Mouse (Mus musculus) embryonic facial prominence, embryonic 10.5 days (tissue): ENCODE measurements at regions not wholly inside any gene's neighbourhood (a gene's known extent, or its start where the extent isn't known, plus 50 kb on each side); places are given as distances from the start of the nearest gene placed in this dataset.

ENCODE experiments used
- DNase-seq: peaks from one replicate; pipeline ENCODE4 v3.0.0-alpha.2; 2017; ENCODE audit warnings: low spot score
- H3K27ac ChIP-seq: fragments of 300-500 bp; sonication (generic); replicated peaks from 2 replicates; pipeline ENCODE4 v1.5.1; 2016; ENCODE audit warnings: mild to moderate bottlenecking
- H3K27me3 ChIP-seq: fragments of 300-500 bp; sonication (generic); replicated peaks from 2 replicates; pipeline ENCODE4 v1.6.1; 2016; ENCODE audit warnings: low read depth, mild to moderate bottlenecking; ENCODE audit not compliant: poor library complexity, severe bottlenecking
- H3K36me3 ChIP-seq: fragments of 300-500 bp; sonication (generic); replicated peaks from 2 replicates; pipeline ENCODE4 v1.6.1; 2016; ENCODE audit warnings: mild to moderate bottlenecking, moderate library complexity
- H3K4me1 ChIP-seq: fragments of 300-500 bp; sonication (generic); 2 replicates; pipeline ENCODE4 v1.6.1; 2016
- H3K4me3 ChIP-seq: fragments of 300-500 bp; sonication (generic); 2 replicates; pipeline ENCODE4 v1.5.1; 2016; ENCODE audit warnings: mild to moderate bottlenecking, moderate library complexity
- H3K9me3 ChIP-seq: fragments of 300-500 bp; sonication (generic); 2 replicates; pipeline ENCODE4 v1.6.1; 2016; ENCODE audit warnings: mild to moderate bottlenecking
- WGBS: fragments of 180-500 bp; shearing (Covaris S2); methylation state at CpG from one replicate; pipeline ENCODE4 v1.1.7; 2016; 5-methylcytosine and 5-hydroxymethylcytosine counted together

DNA sequence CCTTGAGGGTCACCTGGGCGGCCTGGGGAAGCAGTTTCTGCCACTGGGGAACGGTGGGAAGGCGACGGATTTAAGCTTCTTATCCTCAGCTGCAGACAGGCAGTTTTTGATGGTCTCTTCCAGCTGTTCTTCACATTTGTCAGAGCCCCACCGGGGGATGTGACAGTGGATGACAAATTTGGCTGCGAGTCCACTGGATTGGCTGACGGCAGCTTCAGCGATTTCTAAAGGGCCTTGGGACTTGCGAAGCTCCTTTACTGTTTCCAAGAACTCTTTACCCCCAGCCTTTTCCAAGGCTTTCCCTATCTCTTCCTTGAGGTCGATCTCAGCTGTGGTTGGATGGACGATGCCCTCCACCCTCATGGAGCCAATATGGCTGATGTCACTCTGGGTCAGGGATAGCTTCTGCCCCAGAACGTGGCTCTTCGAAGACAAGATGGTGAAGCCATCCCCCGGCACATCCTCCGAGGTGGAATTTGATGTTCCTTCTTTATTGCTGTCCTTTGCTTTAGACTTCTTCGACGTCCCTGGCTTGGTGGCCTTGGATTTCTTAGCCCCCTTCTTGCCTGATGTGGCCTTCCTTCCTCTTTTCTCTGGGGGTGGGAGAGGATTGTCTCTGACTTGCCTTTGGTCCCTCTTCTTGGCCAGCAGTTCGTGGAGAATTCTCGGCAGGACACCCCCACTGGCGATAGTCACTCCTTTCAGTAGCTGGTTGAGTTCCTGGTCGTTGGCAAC is 1295.7 kb upstream of the A1bg start:
- peaks cover 9% of the 10 kb centered on the region; the same call in 1 of the 2 replicates for H3K4me1 ChIP-seq
- no peak overlapping the region for H3K4me3 ChIP-seq
- H3K9me3 ChIP-seq = no peaks in the 10 kb centered on the region
- no peaks in the 10 kb centered on the region for H3K27me3 ChIP-seq
- H3K36me3 ChIP-seq = peaks cover 12% of the 10 kb centered on the region; the same call in 1 of the 2 replicates
- H3K27ac ChIP-seq = no peak overlapping the region
- DNase-seq = no peak
- WGBS = 92% methylated on average over 21 of the region's 21 CpGs

DNA sequence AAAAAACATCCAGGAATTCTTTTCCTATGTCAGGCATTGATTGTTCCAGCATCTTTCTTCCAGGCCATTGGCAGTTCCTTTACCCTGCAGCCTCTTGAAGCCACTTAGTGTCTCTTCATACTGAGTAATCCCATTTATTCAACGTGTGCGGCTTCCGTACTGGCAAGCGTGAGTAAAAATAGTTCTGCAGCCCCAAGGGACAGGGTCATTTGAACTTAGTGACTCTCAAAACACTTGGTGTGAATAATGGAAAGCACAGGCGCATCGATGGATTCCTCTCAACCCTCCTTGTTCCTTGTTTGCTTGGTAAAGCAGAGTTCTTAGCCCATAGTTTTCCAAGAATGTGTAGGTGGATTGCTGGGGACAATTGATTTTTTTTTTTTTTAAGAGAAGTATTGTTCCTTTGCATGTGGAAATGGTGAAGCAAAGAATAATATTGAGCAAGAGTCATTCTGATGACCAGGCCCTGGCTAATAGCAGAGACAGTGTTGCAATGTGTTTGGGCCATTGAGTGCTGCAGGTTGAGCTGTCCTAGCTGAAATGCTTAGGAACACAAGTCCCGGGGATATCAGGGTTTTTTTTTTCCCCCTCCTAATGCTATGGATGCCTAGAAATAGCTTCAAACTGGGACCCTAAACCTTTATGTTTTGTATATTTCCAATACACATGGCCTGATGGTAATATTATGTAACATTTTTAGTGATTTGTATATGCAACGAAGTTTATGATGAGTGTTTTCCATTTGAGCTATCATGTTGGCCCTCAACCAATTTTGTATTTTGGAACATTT is 1294.1 kb upstream of the A1bg start:
- Histone ChIP-seq H3K36me3 (peaks cover 12% of the 10 kb centered on the region; the same call in 1 of the 2 replicates), H3K27ac (no peak overlapping the region), H3K4me1 (peaks cover 9% of the 10 kb centered on the region; the same call in 1 of the 2 replicates), H3K27me3 (no peaks in the 10 kb centered on the region), H3K4me3 (no peak overlapping the region), H3K9me3 (no peaks in the 10 kb centered on the region)
- DNase-seq = no peak
- 38% methylated on average over 8 of the region's 8 CpGs for WGBS

DNA sequence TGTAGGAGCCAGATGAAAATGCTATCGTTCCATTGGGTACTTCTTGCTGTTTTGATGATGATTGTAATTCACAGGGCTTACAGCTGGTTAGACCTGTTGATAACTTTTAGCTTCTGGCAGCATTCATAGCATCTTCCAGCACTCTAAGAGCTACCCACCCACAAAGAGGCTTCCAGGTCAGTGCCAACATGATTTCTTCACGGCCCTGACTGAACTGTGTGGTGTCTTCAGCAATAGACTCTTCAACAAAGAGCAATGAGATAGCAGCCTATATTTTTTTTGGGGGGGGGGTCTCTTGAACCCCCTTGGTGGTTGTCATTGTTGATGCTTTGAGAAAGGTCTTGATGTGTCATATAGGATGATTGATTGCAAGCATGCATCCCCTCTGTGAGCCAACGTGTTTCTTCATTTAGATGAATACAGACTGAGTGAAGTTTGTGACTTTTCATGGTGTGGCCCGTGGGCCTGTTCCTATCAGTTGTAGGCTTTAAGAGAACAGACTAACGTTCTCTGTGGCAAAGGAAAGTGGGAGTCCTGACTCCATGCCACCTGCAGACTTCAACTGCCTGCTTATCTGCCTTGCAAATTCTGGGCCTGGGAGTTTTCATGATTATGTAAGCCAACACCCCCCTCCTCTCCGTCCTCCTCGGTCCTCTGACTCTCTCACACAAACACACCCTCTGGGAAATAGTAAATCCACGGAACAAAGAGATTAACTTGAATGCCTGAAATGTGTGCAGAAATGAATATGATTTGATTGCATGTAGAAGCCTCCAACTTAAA is 1293.0 kb upstream of the A1bg start:
- no peaks in the 10 kb centered on the region for H3K9me3 ChIP-seq
- H3K36me3 ChIP-seq = peaks cover 12% of the 10 kb centered on the region; the same call in 1 of the 2 replicates
- WGBS = 71% methylated on average over 8 of the region's 8 CpGs
- no peak for DNase-seq
- peaks cover 9% of the 10 kb centered on the region; the same call in 1 of the 2 replicates for H3K4me1 ChIP-seq
- no peak overlapping the region for H3K27ac ChIP-seq
- no peak overlapping the region for H3K4me3 ChIP-seq
- no peaks in the 10 kb centered on the region for H3K27me3 ChIP-seq

DNA sequence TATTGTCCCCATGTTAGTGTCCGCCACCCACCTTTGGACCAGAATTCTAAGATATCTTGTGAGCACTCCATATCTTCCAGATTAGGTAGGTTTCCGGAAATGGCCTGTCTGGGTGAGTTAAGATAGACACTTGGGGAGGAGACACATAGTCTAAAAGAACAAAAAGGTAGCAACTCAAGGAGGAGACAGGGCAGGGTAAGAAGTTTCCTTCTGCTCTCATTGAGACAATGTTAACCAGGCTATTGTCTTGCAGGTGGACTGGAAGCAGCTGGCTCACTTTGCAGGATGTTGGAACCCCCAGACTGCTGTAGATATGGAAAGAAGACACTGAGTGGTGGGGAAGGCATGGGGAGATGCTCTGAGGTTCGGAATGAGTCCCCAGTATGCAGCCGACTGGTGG is 1291.5 kb upstream of the A1bg start:
- Histone ChIP-seq H3K36me3 (peaks cover 10% of the 10 kb centered on the region; the same call in 1 of the 2 replicates), H3K27ac (no peak overlapping the region), H3K27me3 (no peaks in the 10 kb centered on the region), H3K4me1 (peaks cover 9% of the 10 kb centered on the region; the same call in 1 of the 2 replicates), H3K4me3 (no peak overlapping the region), H3K9me3 (no peaks in the 10 kb centered on the region)
- no peak for DNase-seq
- WGBS = 85% methylated on average over 4 of the region's 4 CpGs

DNA sequence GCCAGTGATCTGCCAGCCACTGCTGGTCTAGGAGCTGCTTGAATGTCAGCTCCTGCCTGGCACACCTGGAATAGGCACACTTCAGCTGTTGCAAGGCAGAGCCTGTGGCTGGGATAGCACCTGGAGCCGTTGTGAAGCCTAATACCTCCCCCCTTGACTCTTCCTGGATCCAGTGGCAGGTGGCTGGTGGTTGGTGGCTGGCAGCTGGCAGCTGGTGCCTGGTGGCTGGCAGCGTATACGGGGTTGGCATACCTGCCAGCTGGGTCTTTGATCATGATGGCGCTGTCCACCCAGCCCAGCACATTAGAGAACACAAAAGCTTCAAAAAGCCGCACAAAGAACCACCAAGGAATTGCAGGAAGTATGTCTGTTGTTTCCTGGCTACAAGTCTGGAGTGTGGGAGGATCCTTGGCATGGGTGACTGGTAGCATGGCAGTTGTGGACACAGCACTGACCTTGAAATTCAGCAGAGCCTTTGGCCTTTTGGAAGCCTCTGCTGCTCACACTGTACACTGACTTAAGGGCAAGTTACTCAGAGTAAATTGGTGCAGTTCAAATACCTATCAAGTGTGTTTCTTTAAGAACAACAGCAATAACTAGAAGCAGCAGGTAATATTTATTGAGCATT is 1289.6 kb upstream of the A1bg start:
- H3K27ac ChIP-seq = no peak overlapping the region
- no peak for DNase-seq
- H3K4me3 ChIP-seq = no peak overlapping the region
- no peaks in the 10 kb centered on the region for H3K36me3 ChIP-seq
- H3K4me1 ChIP-seq = peaks cover 9% of the 10 kb centered on the region; the same call in 1 of the 2 replicates
- no peaks in the 10 kb centered on the region for H3K27me3 ChIP-seq
- 89% methylated on average over 5 of the region's 5 CpGs for WGBS
- no peaks in the 10 kb centered on the region for H3K9me3 ChIP-seq

DNA sequence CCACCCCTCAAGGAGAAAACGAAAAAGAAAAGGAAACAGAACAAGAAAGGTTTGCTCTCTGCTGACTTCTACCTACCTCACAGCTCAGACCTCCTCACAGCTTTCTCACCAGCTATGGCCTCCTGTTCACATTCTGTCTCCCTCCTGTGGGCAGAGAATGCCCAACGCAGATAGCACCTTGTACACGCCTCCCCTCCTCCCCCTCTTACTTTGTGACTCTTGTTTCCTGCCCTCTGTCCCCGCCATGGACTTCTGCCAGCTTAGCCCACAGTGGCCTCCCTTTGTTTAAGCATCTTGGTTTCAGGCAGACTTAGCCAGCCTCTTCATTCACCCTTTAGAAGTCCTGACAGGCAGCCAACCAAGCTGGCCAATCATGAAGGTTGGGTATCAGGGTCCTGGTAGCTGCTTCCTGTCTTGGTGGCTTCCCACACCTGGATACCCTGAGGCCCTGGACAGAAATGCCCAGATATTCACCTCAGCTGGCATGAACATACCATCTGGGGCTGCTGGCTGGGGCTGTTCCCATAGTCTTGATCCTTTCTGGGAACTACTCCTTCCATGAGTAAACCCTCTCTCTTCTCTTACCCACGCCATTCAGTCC is 1287.2 kb upstream of the A1bg start:
- no peak for DNase-seq
- H3K27ac ChIP-seq = no peak overlapping the region
- no peaks in the 10 kb centered on the region for H3K4me1 ChIP-seq
- H3K36me3 ChIP-seq = no peaks in the 10 kb centered on the region
- 84% methylated on average over 5 of the region's 5 CpGs for WGBS
- no peaks in the 10 kb centered on the region for H3K27me3 ChIP-seq
- no peak overlapping the region for H3K4me3 ChIP-seq
- no peaks in the 10 kb centered on the region for H3K9me3 ChIP-seq

DNA sequence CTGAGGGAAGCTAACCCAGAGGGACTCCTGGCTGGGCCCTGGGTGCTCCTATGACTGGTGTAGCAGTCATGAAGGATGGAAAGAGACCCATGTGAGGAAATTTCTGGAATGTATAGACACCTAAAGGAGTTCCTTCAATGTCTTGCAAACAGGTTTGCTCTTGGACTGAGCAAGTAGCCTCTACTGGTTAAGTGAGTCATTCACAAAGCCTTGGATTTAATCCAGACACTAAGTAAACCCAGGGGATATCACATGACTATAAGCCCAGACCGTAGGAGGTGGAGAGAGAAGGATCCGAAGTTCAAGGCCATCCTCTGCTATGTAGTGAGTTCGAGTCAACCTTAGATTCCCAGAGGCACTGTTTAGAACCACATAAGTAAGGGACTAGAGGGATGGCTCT is 1286.5 kb upstream of the A1bg start:
- peaks cover 4% of the 10 kb centered on the region; the same call in 1 of the 2 replicates for H3K4me1 ChIP-seq
- no peak overlapping the region for H3K4me3 ChIP-seq
- no peak for DNase-seq
- no peak overlapping the region for H3K27ac ChIP-seq
- H3K9me3 ChIP-seq = no peaks in the 10 kb centered on the region
- H3K36me3 ChIP-seq = no peaks in the 10 kb centered on the region
- H3K27me3 ChIP-seq = no peaks in the 10 kb centered on the region
- 88% methylated on average over 3 of the region's 3 CpGs for WGBS

DNA sequence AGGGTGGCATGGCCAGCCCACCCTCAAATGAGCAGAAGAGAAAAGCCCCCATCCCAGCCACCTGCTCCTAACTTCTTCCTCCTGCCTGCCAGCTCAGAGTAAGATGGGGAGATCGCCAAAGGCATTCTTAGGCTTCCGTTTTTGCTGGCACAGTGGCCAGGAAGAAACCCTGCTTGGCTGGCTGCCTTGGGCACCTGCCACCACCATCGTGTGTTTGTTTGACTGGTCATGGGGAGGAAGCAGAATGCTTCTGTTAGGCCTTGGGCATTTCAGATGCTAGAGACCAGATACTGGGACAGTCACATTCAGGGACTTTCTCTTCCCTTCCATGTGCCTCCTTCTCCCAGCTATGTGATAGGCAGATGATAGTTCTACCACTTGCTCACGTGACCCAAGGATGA is 1283.7 kb upstream of the A1bg start:
- 85% methylated on average over 4 of the region's 4 CpGs for WGBS
- Histone ChIP-seq H3K36me3 (peaks cover 4% of the 10 kb centered on the region), H3K9me3 (no peaks in the 10 kb centered on the region), H3K4me3 (no peak overlapping the region), H3K27me3 (no peaks in the 10 kb centered on the region), H3K27ac (no peak overlapping the region), H3K4me1 (peaks cover 8% of the 10 kb centered on the region)
- DNase-seq = no peak

DNA sequence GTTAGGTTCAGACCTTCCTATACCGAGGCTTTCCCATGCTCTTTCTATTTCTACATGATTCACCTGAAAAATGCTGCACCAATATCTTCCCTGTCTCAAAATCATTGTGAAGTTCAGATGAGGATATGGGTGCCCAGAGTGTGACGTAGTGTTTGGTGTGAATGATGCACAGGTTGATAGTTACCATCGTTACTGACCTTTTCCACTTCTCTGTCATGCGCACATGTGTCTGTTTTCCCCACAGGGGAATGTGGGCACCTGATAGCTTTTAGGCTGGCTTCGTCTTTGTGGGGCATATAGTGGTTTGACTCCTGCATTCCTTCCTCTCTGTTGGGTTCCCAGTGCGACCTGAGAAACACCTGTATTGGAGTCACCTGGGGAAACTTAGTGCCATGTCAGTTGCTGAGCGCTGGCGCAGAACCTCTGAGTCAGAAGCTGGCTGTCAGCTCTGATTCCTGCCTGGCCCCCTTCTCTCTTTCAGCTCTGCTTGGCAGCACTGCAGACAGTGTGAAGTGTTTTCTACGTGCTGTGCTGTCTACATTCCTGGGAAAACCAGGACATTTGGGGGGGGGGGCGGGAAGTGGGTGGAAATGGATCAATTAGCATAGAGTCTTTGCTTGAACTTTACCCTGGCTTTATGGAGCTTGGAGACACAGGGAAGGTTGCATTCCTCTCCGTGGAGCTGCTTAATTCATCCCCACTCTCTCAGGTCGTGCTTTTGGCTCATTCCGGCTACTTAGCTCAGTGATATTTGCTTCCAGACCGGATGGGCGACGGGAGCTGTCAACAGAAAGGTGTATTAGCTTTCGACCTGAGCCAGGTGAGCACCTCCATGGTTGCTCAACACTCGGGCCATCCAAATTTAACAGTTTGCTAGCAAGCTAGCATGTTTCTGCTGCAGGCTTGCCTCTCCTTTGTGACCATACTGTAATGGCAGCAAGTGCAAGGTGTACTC is 1281.4 kb upstream of the A1bg start:
- 73% methylated on average over 18 of the region's 18 CpGs for WGBS
- H3K27me3 ChIP-seq = no peaks in the 10 kb centered on the region
- H3K36me3 ChIP-seq = peaks cover 4% of the 10 kb centered on the region
- H3K4me1 ChIP-seq = peaks cover 8% of the 10 kb centered on the region
- no peak overlapping the region for H3K27ac ChIP-seq
- H3K4me3 ChIP-seq = no peak overlapping the region
- no peaks in the 10 kb centered on the region for H3K9me3 ChIP-seq
- DNase-seq = no peak

DNA sequence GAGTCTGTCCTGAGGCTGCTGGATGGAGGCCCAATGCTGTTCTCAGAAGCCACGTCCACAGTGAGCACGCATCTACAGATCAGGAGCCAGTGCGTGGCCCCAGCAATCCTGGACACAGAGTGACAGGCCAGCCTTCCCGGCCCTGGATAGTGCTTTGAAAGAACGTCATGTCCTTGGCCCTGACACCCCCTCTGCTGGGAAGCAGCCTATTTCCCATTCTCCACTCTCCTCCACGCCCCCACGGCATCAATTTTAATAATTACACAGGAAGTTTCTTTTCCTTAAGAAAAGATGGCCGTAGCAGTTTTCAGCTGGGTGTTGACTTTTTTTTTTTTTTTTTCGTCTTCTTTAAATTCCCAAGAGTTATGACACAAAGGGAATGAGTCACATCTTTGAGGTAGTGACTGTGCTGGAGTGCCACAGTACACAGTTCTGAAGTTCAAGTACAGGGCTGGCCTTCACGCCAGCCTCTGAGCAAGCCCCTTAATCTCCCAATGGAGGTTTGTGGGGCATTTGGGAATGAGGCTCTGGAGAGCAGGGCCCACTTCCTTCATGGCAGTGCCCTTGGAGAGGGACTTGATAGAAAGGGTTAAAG is 1280.1 kb upstream of the A1bg start:
- H3K4me1 ChIP-seq = peaks cover 8% of the 10 kb centered on the region
- H3K4me3 ChIP-seq = no peak overlapping the region
- WGBS = 85% methylated on average over 10 of the region's 10 CpGs

DNA sequence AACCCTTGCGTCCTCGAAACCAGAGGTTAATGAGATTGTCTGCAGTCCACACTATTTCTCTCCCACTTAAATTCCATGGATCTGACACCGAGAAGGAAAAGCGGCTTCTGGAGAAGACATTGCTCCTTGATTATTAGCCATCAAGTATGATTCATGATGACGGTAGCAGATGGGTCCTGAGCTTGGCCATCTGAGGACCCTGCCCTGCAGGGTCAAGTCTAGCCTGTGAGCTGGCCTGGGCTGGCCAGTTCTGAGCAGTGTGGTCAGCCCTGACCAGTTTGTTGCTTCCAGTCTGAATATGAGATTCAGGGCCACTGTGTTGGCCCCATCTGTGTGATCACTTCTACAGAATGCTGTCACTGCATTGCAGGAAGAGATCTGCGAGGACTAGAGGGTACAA is 1275.9 kb upstream of the A1bg start:
- no peak for DNase-seq
- Histone ChIP-seq H3K27ac (no peak overlapping the region), H3K4me1 (no peaks in the 10 kb centered on the region), H3K27me3 (no peaks in the 10 kb centered on the region), H3K36me3 (peaks cover 4% of the 10 kb centered on the region), H3K4me3 (no peak overlapping the region), H3K9me3 (no peaks in the 10 kb centered on the region)
- WGBS = 94% methylated on average over 6 of the region's 6 CpGs

More for the DNA sequence above, 1280.1 kb upstream of the A1bg start:
- no peaks in the 10 kb centered on the region for H3K27me3 ChIP-seq
- H3K36me3 ChIP-seq = peaks cover 4% of the 10 kb centered on the region
- H3K9me3 ChIP-seq = no peaks in the 10 kb centered on the region
- no peak for DNase-seq
- H3K27ac ChIP-seq = no peak overlapping the region
